In genomic region chr8:92850239-92850638, GRCm38 (mm10) we compare ENCODE assay signal across 9 mouse cellular contexts. TPM values are rescaled to one million over a fixed set of nuclear protein-coding genes. Genes with fewer than 3 reads are reported as not detected.
A peak's percentile ranks its signal among the peaks of the same experiment; 100 is the strongest.
DNase-seq lines count a peak whose midpoint lies in the region; ATAC-seq lines count a peak whose summit lies in the region.
"Had no signal": no experiment of that assay in that cellular context is flagged by ENCODE, and none has a peak within 500 bp of the region (broad histone marks: within the 10 kb centered on the region; RNA-seq: fewer than 3 reads in every experiment).

No protein-coding gene starts in this region.

- H3K4me3 ChIP-seq in hindbrain, embryonic 16.5 days (ENCODE audit: low read length), result no peak overlapping the region
- H3K4me3 ChIP-seq in neural tube, embryonic 14.5 days (ENCODE audit: low read depth, low read length), result no peak overlapping the region

- H3K27ac ChIP-seq in hindbrain, embryonic 16.5 days (ENCODE audit: low read depth, low read length), result peak overlapping the region; percentile 54; the same call in 1 of the 2 replicates
- H3K27ac ChIP-seq in neural tube, embryonic 14.5 days (ENCODE audit: low read depth, low read length), result no peak overlapping the region
- H3K27ac ChIP-seq: liver, embryonic 14.5 days had no signal

- no peaks in the 10 kb centered on the region for H3K36me3 ChIP-seq in hindbrain, embryonic 16.5 days (ENCODE audit: control insufficient read depth, insufficient read depth, low read length)
- H3K36me3 ChIP-seq in neural tube, embryonic 14.5 days (ENCODE audit: control insufficient read depth, insufficient read depth, low read length), result no peaks in the 10 kb centered on the region

- H3K4me1 ChIP-seq in hindbrain, embryonic 16.5 days (ENCODE audit: control insufficient read depth, insufficient read depth, low read depth, low read length), result peaks cover 19% of the 10 kb centered on the region
- 0 out of 2 replicates have a peak, but pooled peaks cover 8% of the 10 kb centered on the region for H3K4me1 ChIP-seq in neural tube, embryonic 14.5 days (ENCODE audit: control insufficient read depth, insufficient read depth, low read length)

- no peaks in the 10 kb centered on the region for H3K9me3 ChIP-seq in hindbrain, embryonic 16.5 days (ENCODE audit: control insufficient read depth, low read length)
- no peaks in the 10 kb centered on the region for H3K9me3 ChIP-seq in neural tube, embryonic 14.5 days (ENCODE audit: control insufficient read depth, low read length)

- DNase-seq in adrenal gland, adult (ENCODE audit: inconsistent age in 2 of 2, low spot score in 1 of 2), result peak; percentile 64 to 81
- peak; percentile 71 for DNase-seq in cerebellum, adult 11-12 months
- peak; percentile 66 to 75 for DNase-seq in frontal cortex, postnatal 36 days (ENCODE audit: low spot score in 2 of 2)
- DNase-seq in left cerebral cortex, adult 11 months (ENCODE audit: low spot score), result peak; percentile 76
- peak; percentile 65 for DNase-seq in urinary bladder, postnatal 25 days (ENCODE audit: low spot score)
- DNase-seq in thymus, postnatal 14 days, result no peak

- ATAC-seq in hindbrain, embryonic 16.5 days, result peak; percentile 94
- ATAC-seq in neural tube, embryonic 14.5 days (ENCODE audit: low read depth), result peak; percentile 68; the same call in 1 of the 2 replicates

- no peak overlapping the region for H3K9ac ChIP-seq in hindbrain, embryonic 16.5 days (ENCODE audit: low read depth, low read length)
- no peak overlapping the region for H3K9ac ChIP-seq in neural tube, embryonic 14.5 days (replicated peaks; ENCODE audit: low read depth, low read length)
- H3K9ac ChIP-seq: liver, embryonic 14.5 days had no signal

- WGBS in hindbrain, embryonic 16.5 days, result 56% methylated on average over 4 of the region's 4 CpGs
- WGBS in neural tube, embryonic 14.5 days, result 46% methylated on average over 4 of the region's 4 CpGs

- H3K4me2 ChIP-seq in hindbrain, embryonic 16.5 days (ENCODE audit: low read length), result no peak overlapping the region
- H3K4me2 ChIP-seq in neural tube, embryonic 14.5 days (ENCODE audit: low read depth, low read length), result no peak overlapping the region

- 0 out of 2 replicates have a peak, but pooled peaks cover 5% of the 10 kb centered on the region for H3K27me3 ChIP-seq in hindbrain, embryonic 16.5 days (replicated peaks; ENCODE audit: control insufficient read depth, insufficient read depth, low read length)
- no peaks in the 10 kb centered on the region for H3K27me3 ChIP-seq in neural tube, embryonic 14.5 days (ENCODE audit: control insufficient read depth, insufficient read depth, low read length)

RNA-seq across cellular contexts. Expression of gene Lpcat2, which starts 4.9 kb away (rescaled TPM):
- polyA plus RNA-seq in hindbrain, embryonic 16.5 days (2015; fragmentation: Nextera tagmentation; extraction: Ambion mirVana), result 10.6 and 10.9 TPM in 2 replicates
- 13.1 and 13.8 TPM in 2 replicates for polyA plus RNA-seq in neural tube, embryonic 14.5 days (2014; fragmentation: Nextera tagmentation; extraction: Ambion mirVana)

RNA-seq across cellular contexts. Expression of gene Mmp2, which starts 23.1 kb away (rescaled TPM):
- polyA plus RNA-seq in hindbrain, embryonic 16.5 days (2015; fragmentation: Nextera tagmentation; extraction: Ambion mirVana), result 22.4 and 26.5 TPM in 2 replicates
- 16.9 and 42.8 TPM in 2 replicates for polyA plus RNA-seq in neural tube, embryonic 14.5 days (2014; fragmentation: Nextera tagmentation; extraction: Ambion mirVana)

RNA-seq across cellular contexts. Expression of gene Capns2, which starts 51.0 kb away (rescaled TPM):
- 0.46 TPM in 1 of 2 replicates, not detected in the other for polyA plus RNA-seq in hindbrain, embryonic 16.5 days (2015; fragmentation: Nextera tagmentation; extraction: Ambion mirVana)
- polyA plus RNA-seq in neural tube, embryonic 14.5 days (2014; fragmentation: Nextera tagmentation; extraction: Ambion mirVana), result 0.42 and 0.63 TPM in 2 replicates
